Mouse (Mus musculus) heart, adult 2 months (tissue): Measurements from ENCODE around the gene Nsd2. TPM values are rescaled to one million over a fixed set of nuclear protein-coding genes. Genes with fewer than 3 reads are reported as not detected.

Source experiments
- DNase-seq, 2 experiments: peaks; one replicate each; pipeline ENCODE4 v3.0.0; 2021
- H3K27ac ChIP-seq: fragments of 200-600 bp; 2 replicates; pipeline ENCODE4 v1.8.1; 2022
- H3K27me3 ChIP-seq: fragments of 200-500 bp; 2 replicates; pipeline ENCODE4 v1.6.1; 2012; ENCODE audit warnings: mild to moderate bottlenecking, low read length, inconsistent platforms, mixed read lengths; ENCODE audit not compliant: control insufficient read depth, insufficient read depth
- H3K36me3 ChIP-seq: fragments of 200-500 bp; 2 replicates; pipeline ENCODE4 v1.6.1; 2012; ENCODE audit warnings: low read length, inconsistent platforms; ENCODE audit not compliant: control insufficient read depth, insufficient read depth
- H3K4me1 ChIP-seq: fragments of 200-500 bp; 2 replicates; pipeline ENCODE4 v1.6.1; 2011; ENCODE audit warnings: low read length; ENCODE audit not compliant: control insufficient read depth, insufficient read depth
- H3K4me3 ChIP-seq: fragments of 200-600 bp; 2 replicates; pipeline ENCODE4 v1.8.1; 2022
- H3K79me2 ChIP-seq: fragments of 200-500 bp; replicated peaks from 2 replicates; pipeline ENCODE4 v1.6.1; 2012; ENCODE audit warnings: mild to moderate bottlenecking, inconsistent platforms, low read length, moderate library complexity, mixed read lengths; ENCODE audit not compliant: control insufficient read depth, insufficient read depth
- H3K9ac ChIP-seq: fragments of 200-500 bp; 2 replicates; pipeline ENCODE4 v1.6.1; 2012; ENCODE audit warnings: low read depth, mild to moderate bottlenecking, control low read depth, inconsistent platforms, low read length, mixed read lengths
- CTCF ChIP-seq: fragments of 200-600 bp; IDR thresholded peaks from 2 replicates; pipeline ENCODE4 v1.8.1; 2022; ENCODE audit warnings: antibody characterized with exemption, mild to moderate bottlenecking, moderate library complexity
- EP300 ChIP-seq: fragments of 200-500 bp; IDR thresholded peaks from 2 replicates; pipeline ENCODE4 v1.6.1; 2011; ENCODE audit warnings: low read depth, low read length, control low read depth; ENCODE audit not compliant: insufficient read depth
- POLR2A ChIP-seq: fragments of 200-500 bp; IDR thresholded peaks from 2 replicates; pipeline ENCODE4 v1.6.1; 2011; ENCODE audit warnings: mild to moderate bottlenecking, low read depth, low read length, control low read depth; ENCODE audit not compliant: insufficient read depth
- WGBS: fragments of 180-500 bp; shearing (Covaris S2); methylation state at CpG from one replicate; pipeline ENCODE4 v1.1.7; 2018; 5-methylcytosine and 5-hydroxymethylcytosine counted together
- intact Hi-C: fragments of 180-260 bp; cut with DNase I; formaldehyde crosslinking; loops from one replicate; pipeline ENCODE4 v1.15.1; 2025
- polyA plus RNA-seq: library from polyadenylated mRNA; depleted of rRNA; stranded (reverse); fragments of >200 nt; gene quantifications from 2 replicates; pipeline ENCODE4 v1.2.3, GENCODE M21; 2012
- total RNA-seq, 2 experiments: library from RNA; stranded (reverse); gene quantifications; 2 replicates each; pipeline ENCODE4 v1.2.3; 2021

Gene Nsd2
- total and polyA plus RNA-seq, 3 experiments: 3.0 to 27.6 (median 25.8) TPM

- H3K4me3 ChIP-seq: no peak overlapping the region
- TF ChIP-seq POLR2A (no peak), CTCF (no peak), EP300 (no peak)
- intact Hi-C loops: no loop called here
- H3K27ac ChIP-seq: no peak overlapping the region
- no peaks in the 10 kb centered on the region for H3K27me3 ChIP-seq
- H3K9ac ChIP-seq: no peak overlapping the region
- WGBS: 84% methylated on average over 8 of the region's 8 CpGs
- H3K79me2 ChIP-seq: peaks cover 3% of the 10 kb centered on the region
- no peaks in the 10 kb centered on the region for H3K4me1 ChIP-seq
- DNase-seq: no peak
- H3K36me3 ChIP-seq: no peaks in the 10 kb centered on the region; the same call in 1 of the 2 replicates
Observed at GRCm38 (mm10) chr5:33828107-33828506, 7.6 kb downstream of the Nsd2 start.

- no peak for DNase-seq
- Histone ChIP-seq H3K9ac (no peak overlapping the region), H3K27me3 (no peaks in the 10 kb centered on the region), H3K79me2 (peaks cover 3% of the 10 kb centered on the region), H3K4me1 (no peaks in the 10 kb centered on the region), H3K27ac (no peak overlapping the region), H3K36me3 (no peaks in the 10 kb centered on the region; the same call in 1 of the 2 replicates), H3K4me3 (no peak overlapping the region)
- intact Hi-C loops: no loop called here
- TF ChIP-seq CTCF: no peak
- no peak for TF ChIP-seq EP300
- TF ChIP-seq POLR2A: no peak
- 82% methylated on average over 3 of the region's 3 CpGs for WGBS
Observed at GRCm38 (mm10) chr5:33829958-33830357, 9.4 kb downstream of the Nsd2 start.

GRCm38 (mm10) chr5:33830832-33831231 is 10.3 kb downstream of the Nsd2 start:
- Histone ChIP-seq H3K4me1 (no peaks in the 10 kb centered on the region), H3K4me3 (no peak overlapping the region), H3K9ac (no peak overlapping the region), H3K27me3 (no peaks in the 10 kb centered on the region), H3K27ac (no peak overlapping the region), H3K36me3 (no peaks in the 10 kb centered on the region), H3K79me2 (peaks cover 3% of the 10 kb centered on the region)
- 90% methylated on average over 1 of the region's 1 CpGs for WGBS
- intact Hi-C loops: no loop called here
- TF ChIP-seq EP300 (no peak), CTCF (peak; percentile 59), POLR2A (no peak)
- DNase-seq: no peak

- no peak overlapping the region for H3K9ac ChIP-seq
- H3K27ac ChIP-seq: no peak overlapping the region
- H3K4me1 ChIP-seq: no peaks in the 10 kb centered on the region
- DNase-seq: no peak
- no peaks in the 10 kb centered on the region for H3K27me3 ChIP-seq
- peaks cover 3% of the 10 kb centered on the region; the same call in 1 of the 2 replicates for H3K36me3 ChIP-seq
- WGBS: 86% methylated on average over 1 of the region's 1 CpGs
- H3K4me3 ChIP-seq: no peak overlapping the region
- H3K79me2 ChIP-seq: peaks cover 2% of the 10 kb centered on the region; the same call in 1 of the 2 replicates
- intact Hi-C loops: no loop called here
- TF ChIP-seq EP300: no peak
- no peak for TF ChIP-seq CTCF
- TF ChIP-seq POLR2A: no peak
Observed at GRCm38 (mm10) chr5:33841331-33841730, 20.8 kb downstream of the Nsd2 start.

GRCm38 (mm10) chr5:33842549-33842948 is 22.0 kb downstream of the Nsd2 start:
- Histone ChIP-seq H3K27me3 (no peaks in the 10 kb centered on the region), H3K27ac (no peak overlapping the region), H3K4me3 (no peak overlapping the region), H3K79me2 (peaks cover 2% of the 10 kb centered on the region; the same call in 1 of the 2 replicates), H3K36me3 (no peaks in the 10 kb centered on the region), H3K9ac (no peak overlapping the region), H3K4me1 (no peaks in the 10 kb centered on the region)
- TF ChIP-seq EP300 (no peak), CTCF (no peak), POLR2A (no peak)
- 85% methylated on average over 4 of the region's 4 CpGs for WGBS
- intact Hi-C loops: no loop called here
- DNase-seq: no peak

GRCm38 (mm10) chr5:33851466-33851865 is 30.9 kb downstream of the Nsd2 start:
- Histone ChIP-seq H3K27ac (no peak overlapping the region), H3K4me3 (no peak overlapping the region), H3K36me3 (no peaks in the 10 kb centered on the region; the same call in none of the 2 replicates), H3K4me1 (no peaks in the 10 kb centered on the region), H3K9ac (no peak overlapping the region), H3K27me3 (no peaks in the 10 kb centered on the region), H3K79me2 (no peaks in the 10 kb centered on the region)
- TF ChIP-seq EP300 (no peak), POLR2A (no peak), CTCF (no peak)
- DNase-seq: no peak
- intact Hi-C loops: loop anchor here (10.0 kb wide), 1 partner anchor 103 kb away; no protein-coding TSS in a partner anchor
- 98% methylated on average over 4 of the region's 4 CpGs for WGBS
